Mouse (Mus musculus) heart, adult 2 months (tissue): ENCODE measurements around the gene Mxi1. TPM values are rescaled to one million over a fixed set of nuclear protein-coding genes. Genes with fewer than 3 reads are reported as not detected.

Experiments
- DNase-seq, 2 experiments: peaks; one replicate each; pipeline ENCODE4 v3.0.0; 2021
- H3K27ac ChIP-seq: fragments of 200-600 bp; 2 replicates; pipeline ENCODE4 v1.8.1; 2022
- H3K27me3 ChIP-seq: fragments of 200-500 bp; 2 replicates; pipeline ENCODE4 v1.6.1; 2012; ENCODE audit warnings: mild to moderate bottlenecking, low read length, inconsistent platforms, mixed read lengths; ENCODE audit not compliant: control insufficient read depth, insufficient read depth
- H3K36me3 ChIP-seq: fragments of 200-500 bp; 2 replicates; pipeline ENCODE4 v1.6.1; 2012; ENCODE audit warnings: low read length, inconsistent platforms; ENCODE audit not compliant: control insufficient read depth, insufficient read depth
- H3K4me1 ChIP-seq: fragments of 200-500 bp; 2 replicates; pipeline ENCODE4 v1.6.1; 2011; ENCODE audit warnings: low read length; ENCODE audit not compliant: control insufficient read depth, insufficient read depth
- H3K4me3 ChIP-seq: fragments of 200-600 bp; 2 replicates; pipeline ENCODE4 v1.8.1; 2022
- H3K79me2 ChIP-seq: fragments of 200-500 bp; replicated peaks from 2 replicates; pipeline ENCODE4 v1.6.1; 2012; ENCODE audit warnings: mild to moderate bottlenecking, inconsistent platforms, low read length, moderate library complexity, mixed read lengths; ENCODE audit not compliant: control insufficient read depth, insufficient read depth
- H3K9ac ChIP-seq: fragments of 200-500 bp; 2 replicates; pipeline ENCODE4 v1.6.1; 2012; ENCODE audit warnings: low read depth, mild to moderate bottlenecking, control low read depth, inconsistent platforms, low read length, mixed read lengths
- CTCF ChIP-seq: fragments of 200-600 bp; IDR thresholded peaks from 2 replicates; pipeline ENCODE4 v1.8.1; 2022; ENCODE audit warnings: antibody characterized with exemption, mild to moderate bottlenecking, moderate library complexity
- EP300 ChIP-seq: fragments of 200-500 bp; IDR thresholded peaks from 2 replicates; pipeline ENCODE4 v1.6.1; 2011; ENCODE audit warnings: low read depth, low read length, control low read depth; ENCODE audit not compliant: insufficient read depth
- POLR2A ChIP-seq: fragments of 200-500 bp; IDR thresholded peaks from 2 replicates; pipeline ENCODE4 v1.6.1; 2011; ENCODE audit warnings: mild to moderate bottlenecking, low read depth, low read length, control low read depth; ENCODE audit not compliant: insufficient read depth
- WGBS: fragments of 180-500 bp; shearing (Covaris S2); methylation state at CpG from one replicate; pipeline ENCODE4 v1.1.7; 2018; 5-methylcytosine and 5-hydroxymethylcytosine counted together
- intact Hi-C: fragments of 180-260 bp; cut with DNase I; formaldehyde crosslinking; loops from one replicate; pipeline ENCODE4 v1.15.1; 2025
- polyA plus RNA-seq: library from polyadenylated mRNA; depleted of rRNA; stranded (reverse); fragments of >200 nt; gene quantifications from 2 replicates; pipeline ENCODE4 v1.2.3, GENCODE M21; 2012
- total RNA-seq, 2 experiments: library from RNA; stranded (reverse); gene quantifications; 2 replicates each; pipeline ENCODE4 v1.2.3; 2021

Mxi1 gene
- total and polyA plus RNA-seq, 3 experiments, result 20.9 to 49.6 (median 38.7) TPM

DNA sequence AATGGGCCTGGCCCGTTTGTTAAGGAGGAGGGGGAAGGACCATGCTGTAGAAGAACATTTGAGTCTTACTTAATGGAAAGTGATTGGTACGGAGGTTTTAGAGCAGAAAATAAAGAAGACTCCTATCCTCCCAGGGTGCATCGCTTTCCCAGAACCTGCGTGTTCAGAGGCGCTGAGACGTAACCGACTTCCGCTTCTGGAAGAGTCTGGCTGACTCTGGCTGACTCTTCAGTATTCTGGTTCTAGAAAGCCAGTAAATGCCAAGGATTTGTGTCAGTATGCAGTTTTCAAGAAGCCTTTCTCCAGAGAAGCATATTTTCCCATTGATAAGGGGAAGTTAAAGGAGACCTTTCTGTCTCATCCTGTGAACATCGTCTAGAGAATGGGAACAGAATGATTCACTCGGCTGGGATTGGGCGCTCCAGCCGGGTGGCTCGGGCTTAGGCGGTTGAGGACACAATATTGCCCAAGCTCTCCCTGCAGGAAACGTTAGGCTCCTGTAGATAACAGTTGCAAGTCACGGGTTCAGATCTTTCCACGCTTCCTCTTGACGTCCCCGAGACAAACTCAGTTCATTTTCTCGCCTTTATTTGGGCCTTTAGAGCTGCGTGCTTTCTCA, 21.7 kb downstream of the Mxi1 start:
- intact Hi-C loops, result loop anchor here (2.0 kb wide), 1 partner anchor 37 kb away; no protein-coding TSS in a partner anchor
- Histone ChIP-seq H3K36me3 (no peaks in the 10 kb centered on the region), H3K4me1 (peaks cover 2% of the 10 kb centered on the region), H3K9ac (no peak overlapping the region), H3K27me3 (no peaks in the 10 kb centered on the region), H3K4me3 (no peak overlapping the region), H3K79me2 (0 out of 2 replicates have a peak, but pooled peaks cover 1% of the 10 kb centered on the region), H3K27ac (no peak overlapping the region)
- DNase-seq, result no peak
- TF ChIP-seq EP300, result no peak
- no peak for TF ChIP-seq CTCF
- no peak for TF ChIP-seq POLR2A
- 74% methylated on average over 21 of the region's 21 CpGs for WGBS

GRCm38 (mm10) chr19:53333730-53334129, 23.4 kb downstream of the Mxi1 start:
- intact Hi-C loops, result no loop called here
- H3K27ac ChIP-seq, result no peak overlapping the region
- no peaks in the 10 kb centered on the region for H3K36me3 ChIP-seq
- peaks cover 2% of the 10 kb centered on the region for H3K4me1 ChIP-seq
- TF ChIP-seq EP300 (no peak), POLR2A (no peak), CTCF (no peak)
- DNase-seq, result no peak
- peaks cover 4% of the 10 kb centered on the region; the same call in 1 of the 2 replicates for H3K79me2 ChIP-seq
- no peak overlapping the region for H3K4me3 ChIP-seq
- WGBS, result 79% methylated on average over 6 of the region's 6 CpGs
- H3K27me3 ChIP-seq, result no peaks in the 10 kb centered on the region
- no peak overlapping the region for H3K9ac ChIP-seq

- Histone ChIP-seq H3K4me3 (no peak overlapping the region), H3K27me3 (no peaks in the 10 kb centered on the region), H3K27ac (no peak overlapping the region), H3K9ac (no peak overlapping the region), H3K4me1 (no peaks in the 10 kb centered on the region), H3K36me3 (no peaks in the 10 kb centered on the region), H3K79me2 (peaks cover 3% of the 10 kb centered on the region; the same call in 1 of the 2 replicates)
- no peak for DNase-seq
- 73% methylated on average over 9 of the region's 9 CpGs for WGBS
- intact Hi-C loops, result no loop called here
- TF ChIP-seq CTCF (no peak), EP300 (no peak), POLR2A (no peak)
These were observed 24.9 kb downstream of the Mxi1 start for GRCm38 (mm10) chr19:53335241-53335640.

DNA sequence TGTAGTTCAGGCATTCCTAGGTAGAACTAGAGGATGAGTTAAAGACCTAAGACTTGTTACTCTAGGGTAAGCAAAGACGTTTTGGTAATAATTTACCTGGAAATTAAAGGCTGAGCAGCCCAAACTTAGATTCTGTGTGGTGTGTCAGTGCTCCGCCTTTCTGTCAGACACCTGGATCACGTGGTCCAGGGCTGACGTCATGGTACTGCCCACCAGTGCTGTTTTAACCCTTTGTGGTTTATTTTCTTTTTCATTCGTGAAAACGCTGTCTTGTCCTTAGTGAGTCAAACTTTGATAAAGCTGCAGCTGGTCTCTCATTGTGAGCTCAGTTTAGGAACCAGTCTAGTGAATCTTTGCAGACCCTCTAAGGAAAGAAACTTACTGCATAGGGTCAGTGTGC, 30.1 kb downstream of the Mxi1 start:
- Histone ChIP-seq H3K4me1 (no peaks in the 10 kb centered on the region), H3K27me3 (no peaks in the 10 kb centered on the region), H3K36me3 (no peaks in the 10 kb centered on the region), H3K9ac (no peak overlapping the region), H3K27ac (no peak overlapping the region), H3K4me3 (no peak overlapping the region), H3K79me2 (peaks cover 9% of the 10 kb centered on the region; the same call in 1 of the 2 replicates)
- WGBS, result 26% methylated on average over 6 of the region's 6 CpGs
- TF ChIP-seq CTCF, result no peak
- no peak for TF ChIP-seq POLR2A
- no peak for TF ChIP-seq EP300
- intact Hi-C loops, result no loop called here
- DNase-seq, result no peak

- TF ChIP-seq EP300 (no peak), CTCF (no peak)
- intact Hi-C loops, result no loop called here
These were observed 33.0 kb downstream of the Mxi1 start for GRCm38 (mm10) chr19:53343174-53343881.

GRCm38 (mm10) chr19:53344062-53344461, 33.7 kb downstream of the Mxi1 start:
- Histone ChIP-seq H3K4me1 (no peaks in the 10 kb centered on the region), H3K79me2 (peaks cover 5% of the 10 kb centered on the region; the same call in 1 of the 2 replicates), H3K27ac (no peak overlapping the region), H3K4me3 (no peak overlapping the region), H3K27me3 (no peaks in the 10 kb centered on the region), H3K9ac (no peak overlapping the region), H3K36me3 (no peaks in the 10 kb centered on the region)
- intact Hi-C loops, result no loop called here
- WGBS, result 96% methylated on average over 16 of the region's 16 CpGs
- no peak for DNase-seq
- TF ChIP-seq POLR2A (no peak), CTCF (no peak), EP300 (no peak)

More at GRCm38 (mm10) chr19:53343174-53343881, 33.0 kb downstream of the Mxi1 start:
- Histone ChIP-seq H3K79me2 (peaks cover 5% of the 10 kb centered on the region; the same call in 1 of the 2 replicates), H3K27me3 (no peaks in the 10 kb centered on the region), H3K36me3 (no peaks in the 10 kb centered on the region), H3K4me3 (no peak overlapping the region), H3K27ac (no peak overlapping the region), H3K4me1 (no peaks in the 10 kb centered on the region), H3K9ac (no peak overlapping the region)
- 81% methylated on average over 13 of the region's 13 CpGs for WGBS
- no peak for DNase-seq
